Mouse (Mus musculus) heart, postnatal 4 days (tissue): Measurements from ENCODE around the gene Thyn1. TPM values are rescaled to one million over a fixed set of nuclear protein-coding genes. Genes with fewer than 3 reads are reported as not detected.

ENCODE experiments used
- DNase-seq: peaks from one replicate; pipeline ENCODE4 v3.0.0; 2021
- total RNA-seq, 2 experiments: library from RNA; stranded (reverse); gene quantifications; 2 replicates each; pipeline ENCODE4 v1.2.3; 2021

Thyn1 gene
- total RNA-seq: 10 to 100 TPM; 42.2 to 45.5 TPM

- peak; percentile 96 for DNase-seq
These were observed at the start of gene Thyn1, which contains the start of gene Acad8 for GRCm38 (mm10) chr9:26999461-27000395. Gene Thyn1, plus strand, starts transcription at chr9:26999710. Gene Acad8, minus strand, starts transcription at chr9:26999566.

DNA sequence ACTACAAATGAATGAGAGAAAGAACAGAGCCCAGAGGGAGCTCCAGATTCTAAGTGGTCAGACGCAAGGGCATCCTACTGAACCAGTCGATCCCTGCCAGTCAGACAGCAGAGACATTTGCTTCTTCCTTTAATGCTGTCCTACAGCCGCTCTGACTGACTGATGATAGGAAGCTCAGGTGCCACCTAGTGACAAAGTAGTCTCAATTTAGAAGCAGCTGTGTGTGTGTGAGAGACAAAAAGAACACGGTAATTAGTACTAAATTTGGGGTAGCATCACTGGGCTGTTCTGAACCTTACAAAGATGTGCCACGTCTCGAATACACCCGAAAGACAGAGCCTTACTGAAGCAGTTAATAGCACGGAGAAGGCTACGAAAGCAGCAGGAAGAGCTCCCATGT is 21.8 kb upstream of the Thyn1 start:
- no peak for DNase-seq

GRCm38 (mm10) chr9:26978776-26979175 is 20.7 kb upstream of the Thyn1 start:
- no peak for DNase-seq

GRCm38 (mm10) chr9:26985090-26985613 is 14.4 kb upstream of the Thyn1 start:
- no peak for DNase-seq

- DNase-seq: no peak
These were observed 13.7 kb upstream of the Thyn1 start for GRCm38 (mm10) chr9:26985668-26986277.

- no peak for DNase-seq
These were observed 9.3 kb upstream of the Thyn1 start for GRCm38 (mm10) chr9:26990181-26990580.

- DNase-seq: no peak
These were observed 6.4 kb upstream of the Thyn1 start for GRCm38 (mm10) chr9:26993118-26993517.

- no peak for DNase-seq
These were observed 5.6 kb upstream of the Thyn1 start for GRCm38 (mm10) chr9:26993900-26994299.

- no peak for DNase-seq
These were observed 2.4 kb upstream of the Thyn1 start for GRCm38 (mm10) chr9:26997062-26997461.

GRCm38 (mm10) chr9:26997501-26997900 is 2.0 kb upstream of the Thyn1 start:
- DNase-seq: no peak

- no peak for DNase-seq
These were observed 645 bp upstream of the Thyn1 start for GRCm38 (mm10) chr9:26998669-26999460.

GRCm38 (mm10) chr9:27005231-27005630 is 5.7 kb downstream of the Thyn1 start:
- DNase-seq: no peak

GRCm38 (mm10) chr9:27005933-27006332 is 6.4 kb downstream of the Thyn1 start:
- no peak for DNase-seq

GRCm38 (mm10) chr9:27006866-27007265 is 7.4 kb downstream of the Thyn1 start:
- no peak for DNase-seq

DNA sequence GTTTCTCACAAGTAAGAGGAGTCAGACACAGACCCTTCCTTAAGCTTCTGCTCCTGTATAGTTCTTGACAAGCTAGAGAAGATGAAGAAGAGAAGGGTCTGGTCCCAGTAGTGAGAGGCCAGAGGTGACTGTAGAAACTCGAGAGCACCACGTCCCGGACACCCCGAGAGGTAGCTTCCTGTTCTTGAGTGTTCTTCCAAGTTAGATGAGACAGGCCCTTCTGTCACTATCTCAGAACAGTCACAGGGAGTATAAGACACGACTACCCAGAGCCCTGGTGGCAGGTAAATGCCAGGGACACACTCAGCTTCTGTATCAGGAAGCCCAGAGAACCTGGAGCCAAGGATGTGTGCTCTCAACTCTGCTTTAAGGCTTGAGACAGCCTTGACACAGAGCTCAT is 9.7 kb downstream of the Thyn1 start:
- no peak for DNase-seq

GRCm38 (mm10) chr9:27011572-27011971 is 12.1 kb downstream of the Thyn1 start:
- DNase-seq: no peak

- no peak for DNase-seq
These were observed 19.5 kb downstream of the Thyn1 start for GRCm38 (mm10) chr9:27018961-27019360.

DNA sequence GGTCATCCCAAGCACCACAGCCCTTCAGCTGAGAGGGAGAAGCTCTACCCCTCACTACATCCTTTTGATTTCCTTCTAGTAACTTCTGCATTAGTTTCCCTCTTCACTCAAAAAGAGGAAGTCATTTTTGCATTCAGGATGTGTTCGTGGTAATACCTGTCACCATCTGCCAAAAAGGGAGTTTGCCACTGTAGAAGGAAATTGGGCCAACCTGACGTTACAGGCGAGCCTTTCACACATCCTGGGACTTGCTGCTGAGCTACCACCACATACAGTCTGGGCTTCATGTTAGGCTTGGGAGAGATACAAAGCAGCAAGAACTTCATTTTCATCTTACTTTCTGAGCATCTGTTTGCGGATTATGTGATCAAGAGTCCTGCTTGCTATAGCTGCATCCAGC is 24.2 kb downstream of the Thyn1 start:
- no peak for DNase-seq

DNA sequence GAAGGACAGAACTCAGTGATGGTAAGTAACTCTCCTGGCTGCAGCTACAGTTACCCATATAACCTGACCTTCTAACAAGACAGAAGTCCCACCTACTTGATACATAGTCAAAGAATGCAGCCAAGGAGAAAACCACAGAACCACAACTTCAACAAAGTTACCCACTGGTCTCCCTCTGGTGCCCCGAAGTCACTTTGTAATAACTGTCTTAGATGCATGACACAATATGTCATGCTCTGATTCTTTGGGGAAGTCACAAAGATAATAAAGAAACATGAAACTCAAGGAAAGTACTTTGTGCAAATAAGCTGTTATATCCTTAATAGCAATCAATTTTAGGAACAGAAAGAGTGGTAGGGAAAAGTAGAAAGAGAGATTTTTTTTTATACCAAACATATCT is 27.2 kb downstream of the Thyn1 start:
- DNase-seq: no peak

DNA sequence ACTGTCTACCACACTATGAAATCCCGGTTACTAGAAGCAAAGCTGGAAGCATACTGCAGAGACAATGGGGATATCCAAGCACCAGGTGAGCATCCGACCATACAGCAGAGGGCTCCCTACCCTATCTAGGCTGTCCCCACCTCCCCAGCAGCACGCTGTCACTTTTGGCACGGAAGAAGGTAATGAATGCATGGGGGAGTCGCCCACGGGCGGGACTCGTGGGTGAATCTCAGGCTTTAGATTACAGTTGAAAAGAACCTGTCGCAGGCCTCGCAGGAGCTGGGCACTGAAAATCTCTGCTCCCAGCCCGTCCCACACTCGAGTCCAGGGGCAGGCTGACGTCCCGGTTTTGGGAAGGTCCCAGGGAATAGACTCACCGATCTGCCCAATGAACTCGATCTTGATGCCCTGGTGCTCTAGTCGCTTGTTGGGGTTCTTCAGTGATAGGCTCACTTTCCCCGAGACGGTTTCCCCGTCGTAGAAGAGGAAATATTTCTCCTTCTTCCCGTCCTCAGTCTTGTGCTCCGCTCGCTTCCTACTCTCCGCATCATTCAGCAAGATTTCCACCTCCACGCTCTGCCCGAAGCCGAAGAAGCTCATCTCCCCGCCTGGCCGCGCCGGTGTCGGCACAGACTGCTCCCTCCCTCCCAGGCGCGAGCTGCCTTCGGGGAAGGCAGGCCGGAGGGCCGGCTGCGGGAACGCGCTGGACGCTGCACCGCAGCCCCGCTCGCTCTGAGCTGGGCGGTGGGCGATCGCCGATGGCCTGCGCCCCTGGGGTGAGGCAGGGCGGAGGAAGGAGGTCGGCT is 29.7 kb downstream of the Thyn1 start:
- peak; percentile 53 for DNase-seq

- DNase-seq: peak; percentile 96
These were observed 30.6 kb downstream of the Thyn1 start, which contains the start of the genes Vps26b and Ncapd3 for GRCm38 (mm10) chr9:27029828-27030762. Gene Vps26b, minus strand, starts transcription at chr9:27030065. Gene Ncapd3, plus strand, starts transcription at chr9:27030175.
